ENCODE assay signal across 34 mouse cellular contexts in genomic region chr6:90348500-90348899, GRCm38 (mm10). TPM values are rescaled to one million over a fixed set of nuclear protein-coding genes. Genes with fewer than 3 reads are reported as not detected.
A peak's percentile ranks its signal among the peaks of the same experiment; 100 is the strongest.
DNase-seq lines count a peak whose midpoint lies in the region.
"Had no signal": no experiment of that assay in that cellular context is flagged by ENCODE, and none has a peak within 500 bp of the region (broad histone marks: within the 10 kb centered on the region; RNA-seq: fewer than 3 reads in every experiment).

No protein-coding gene starts in this region.

- peak; percentile 67 for DNase-seq in adrenal gland, adult 2 months
- DNase-seq in adrenal gland, postnatal 10 days: no peak
- peak; percentile 69 for DNase-seq in 3T3-L1 (ENCODE audit: low read depth, low spot score)
- peak; percentile 44 for DNase-seq in adrenal gland, postnatal 14 days
- DNase-seq in brain, adult 2 months (ENCODE audit: low read depth, low spot score): peak; percentile 38
- DNase-seq in thymus, adult 18-20 months: no peak
- no peak for DNase-seq in right cerebral cortex, postnatal 25 days
- DNase-seq: cerebellum, adult 18-20 months; cerebellum, adult 9-10 months; cerebellum, postnatal 25 days; forebrain, postnatal 0 days; gastrocnemius, postnatal 14 days; heart, adult 11 months; kidney, adult 11 months; kidney, adult 8-10 months had no signal

RNA-seq across cellular contexts. Expression of gene Uroc1, which starts 15.4 kb away (rescaled TPM):
- total RNA-seq in adrenal gland, adult 2 months (2021): 1 to 10 TPM in 1 of 2 experiments, not detected in 1; 1.3 TPM
- 0.26 TPM in 1 of 2 replicates, not detected in the other for polyA plus RNA-seq in adrenal gland, adult 2 months (2012; rRNA removed)
- 10 to 100 TPM; 14.8 to 37.5 TPM for total RNA-seq in adrenal gland, postnatal 10 days (2021)
- total RNA-seq in adrenal gland, postnatal 14 days (2021): 1.9 and 32.3 TPM in 2 replicates
- total RNA-seq: common myeloid progenitor, adult 5-6 weeks; forebrain, postnatal 0 days; gastrocnemius, postnatal 14 days; heart, adult 8-10 months; heart, postnatal 25 days; MEL had no signal
- polyA plus RNA-seq: C2C12; CD4-positive, CD25-positive, alpha-beta regulatory T cell, adult 4 months; embryonic facial prominence, embryonic 12.5 days; forebrain, embryonic 11.5 days; forebrain, embryonic 14.5 days; forebrain, postnatal 0 days; heart, embryonic 11.5 days; heart, embryonic 14.5 days; heart, postnatal 0 days; hindbrain, embryonic 10.5 days; hindbrain, embryonic 13.5 days had no signal

RNA-seq across cellular contexts. Expression of gene Zxdc, which starts 20.8 kb away (rescaled TPM):
- 10 to 100 TPM; 18.8 to 33.4 TPM for total RNA-seq in adrenal gland, adult 2 months (2021)
- polyA plus RNA-seq in adrenal gland, adult 2 months (2012; rRNA removed): 70.1 and 75.8 TPM in 2 replicates
- total RNA-seq in adrenal gland, postnatal 10 days (2021): 10 to 100 TPM; 17.6 to 18.7 TPM
- 20.0 and 20.2 TPM in 2 replicates for total RNA-seq in adrenal gland, postnatal 14 days (2021)

RNA-seq across cellular contexts. Expression of gene Chst13, which starts 23.5 kb away (rescaled TPM):
- not detected for total RNA-seq in adrenal gland, adult 2 months (2021)
- polyA plus RNA-seq in adrenal gland, adult 2 months (2012; rRNA removed): 0.36 and 0.85 TPM in 2 replicates
- total RNA-seq in adrenal gland, postnatal 10 days (2021): 1 to 10 TPM in 1 of 2 experiments, under 1 TPM in 1; 0.88 to 1.7 TPM
- total RNA-seq in adrenal gland, postnatal 14 days (2021): 0.74 TPM in 1 of 2 replicates, not detected in the other
- total RNA-seq: common myeloid progenitor, adult 5-6 weeks; forebrain, postnatal 0 days; gastrocnemius, adult 18-20 months; gastrocnemius, postnatal 4 days; heart, postnatal 25 days; MEL had no signal
- polyA plus RNA-seq: CD4-positive, CD25-positive, alpha-beta regulatory T cell, adult 4 months; forebrain, embryonic 14.5 days; forebrain, postnatal 0 days; heart, embryonic 14.5 days; heart, postnatal 0 days; hindbrain, embryonic 10.5 days had no signal

RNA-seq across cellular contexts. Expression of gene BC048671, which starts 47.5 kb away (rescaled TPM):
- total RNA-seq in adrenal gland, adult 2 months (2021): not detected
- not detected in 2 replicates for polyA plus RNA-seq in adrenal gland, adult 2 months (2012; rRNA removed)
- total RNA-seq in adrenal gland, postnatal 10 days (2021): not detected
- not detected in 2 replicates for total RNA-seq in adrenal gland, postnatal 14 days (2021)
- total RNA-seq: common myeloid progenitor, adult 5-6 weeks; forebrain, postnatal 0 days; gastrocnemius, adult 18-20 months; gastrocnemius, postnatal 14 days; gastrocnemius, postnatal 4 days; heart, adult 8-10 months; heart, postnatal 25 days; MEL had no signal
- polyA plus RNA-seq: C2C12; CD4-positive, CD25-positive, alpha-beta regulatory T cell, adult 4 months; embryonic facial prominence, embryonic 12.5 days; embryonic facial prominence, embryonic 15.5 days; forebrain, embryonic 11.5 days; forebrain, embryonic 14.5 days; forebrain, postnatal 0 days; heart, embryonic 11.5 days; heart, embryonic 14.5 days; heart, postnatal 0 days; hindbrain, embryonic 10.5 days; hindbrain, embryonic 13.5 days; hindbrain, embryonic 16.5 days; intestine, embryonic 15.5 days had no signal

Comparison
In these comparisons a context has a peak if more than half of its experiments do, and no peak if none do; other contexts are left out.
1. DNase-seq: peak in adrenal gland, adult 2 months (single experiment), 3T3-L1 (single experiment), adrenal gland, postnatal 14 days (single experiment) and brain, adult 2 months (single experiment); none in adrenal gland, postnatal 10 days (single experiment), thymus, adult 18-20 months (0 of 2) and right cerebral cortex, postnatal 25 days (single experiment).